Mouse (Mus musculus): ENCODE data around the gene Agfg2. TPM values are rescaled to one million over a fixed set of nuclear protein-coding genes. Genes with fewer than 3 reads are reported as not detected.

Agfg2 gene
- polyA plus RNA-seq, 1 experiment from 2014 or later: 27.6 TPM

DNA sequence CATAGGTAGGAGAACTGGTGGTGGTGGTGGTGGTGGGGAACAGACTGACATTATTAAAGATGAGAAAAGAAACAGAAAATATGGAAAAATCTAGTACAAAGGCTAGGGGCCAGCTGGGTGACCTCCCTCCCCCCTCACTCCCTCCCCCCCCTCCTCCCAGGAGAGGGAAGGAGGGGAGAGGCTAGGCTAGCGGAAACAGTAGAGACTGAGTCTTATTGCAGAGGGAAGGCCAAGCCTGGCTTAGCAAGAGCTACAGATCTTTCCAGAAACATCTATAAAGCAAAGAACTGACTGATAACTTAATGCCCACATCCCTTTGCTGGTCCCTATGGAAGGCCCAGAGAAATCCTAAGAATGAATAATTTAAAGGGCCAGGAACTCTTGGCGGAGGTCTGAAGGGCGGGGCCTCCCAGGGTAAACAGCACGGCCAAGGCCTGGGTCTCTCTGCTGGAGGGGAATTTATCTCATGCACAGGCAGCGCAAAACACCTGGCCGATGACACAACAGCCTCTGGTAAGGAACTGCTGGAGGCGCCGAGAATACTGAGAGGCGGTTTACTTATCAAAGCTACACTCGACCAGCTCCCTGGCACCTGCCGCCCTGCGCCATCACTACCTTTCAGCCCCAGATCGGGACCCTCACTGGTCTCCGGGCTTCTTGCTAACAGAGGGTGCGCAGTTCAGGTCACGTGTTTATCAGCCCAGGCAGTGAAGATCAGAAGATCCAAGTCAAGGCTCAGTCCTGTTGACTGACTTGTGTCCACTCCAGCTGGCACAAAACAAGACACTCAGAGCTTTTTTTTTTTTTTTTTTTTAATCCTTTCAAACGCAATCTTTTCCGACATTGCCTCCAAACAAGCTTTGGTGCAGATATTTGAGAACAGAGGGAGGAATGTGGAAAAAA is 34.6 kb downstream of the Agfg2 start:
- peak; percentile 30 for DNase-seq (ENCODE audit: low spot score)
- Histone ChIP-seq H3K9me3 (no peaks in the 10 kb centered on the region), H3K4me1 (replicated peaks) (peaks cover 56% of the 10 kb centered on the region), H3K36me3 (peaks cover 37% of the 10 kb centered on the region), H3K4me3 (peak overlapping the region; percentile 26), H3K27me3 (ENCODE audit: insufficient read depth, poor library complexity, severe bottlenecking) (peaks cover 28% of the 10 kb centered on the region), H3K27ac (peak overlapping the region; percentile 66)
- WGBS: 12% methylated on average over 18 of the region's 18 CpGs

DNA sequence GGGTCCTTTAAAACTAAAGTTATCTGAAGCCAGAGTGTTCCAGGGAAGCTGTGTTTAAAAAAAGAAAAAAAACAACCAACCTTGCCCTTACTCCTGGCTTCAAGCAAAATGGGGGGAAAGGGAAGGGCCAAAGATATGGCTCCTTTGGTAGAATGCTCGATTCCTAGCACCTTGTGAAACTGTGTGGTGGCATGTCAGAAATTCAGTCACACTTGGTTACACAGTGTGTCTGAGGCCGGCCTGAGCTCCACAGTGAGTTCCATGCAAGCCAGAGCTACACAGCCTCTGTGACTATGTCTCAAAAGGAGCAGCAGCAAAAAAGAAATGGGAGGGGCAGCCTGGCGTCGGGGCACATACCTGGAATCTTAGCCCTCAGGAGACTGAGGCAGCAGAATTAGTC is 35.3 kb downstream of the Agfg2 start:
- Histone ChIP-seq H3K4me3 (no peak overlapping the region), H3K4me1 (replicated peaks) (peaks cover 60% of the 10 kb centered on the region), H3K27me3 (ENCODE audit: insufficient read depth, poor library complexity, severe bottlenecking) (peaks cover 35% of the 10 kb centered on the region), H3K36me3 (peaks cover 31% of the 10 kb centered on the region), H3K9me3 (no peaks in the 10 kb centered on the region), H3K27ac (peak overlapping the region; percentile 66)
- WGBS: 32% methylated on average over 4 of the region's 4 CpGs
- no peak for DNase-seq (ENCODE audit: low spot score)

- whole genome bisulfite sequencing: 78% methylated on average over 9 of the region's 9 CpGs
- Histone ChIP-seq H3K27ac (no peak overlapping the region), H3K27me3 (ENCODE audit: insufficient read depth, poor library complexity, severe bottlenecking) (peaks cover 47% of the 10 kb centered on the region), H3K36me3 (peaks cover 20% of the 10 kb centered on the region), H3K4me3 (no peak overlapping the region), H3K4me1 (replicated peaks) (peaks cover 64% of the 10 kb centered on the region), H3K9me3 (no peaks in the 10 kb centered on the region)
- no peak for DNase-seq (ENCODE audit: low spot score)
Measured at GRCm38 (mm10) chr5:137647827-137648601, 36.5 kb downstream of the Agfg2 start.

- Histone ChIP-seq H3K27ac (peak within 1 kb of the TSS; percentile 56), H3K9me3 (no peaks in the 10 kb centered on the region), H3K4me3 (peak within 1 kb of the TSS; percentile 47), H3K36me3 (peaks cover 24% of the 10 kb centered on the region), H3K4me1 (replicated peaks) (peaks cover 63% of the 10 kb centered on the region), H3K27me3 (ENCODE audit: insufficient read depth, poor library complexity, severe bottlenecking) (peaks cover 54% of the 10 kb centered on the region)
- WGBS: 10% methylated on average over 11 of the region's 11 CpGs
- DNase-seq (ENCODE audit: low spot score): no peak
Measured at GRCm38 (mm10) chr5:137645652-137646091, 38.9 kb downstream of the Agfg2 start, which contains the start of gene Irs3. Gene Irs3, minus strand, starts transcription at chr5:137645714.

DNA sequence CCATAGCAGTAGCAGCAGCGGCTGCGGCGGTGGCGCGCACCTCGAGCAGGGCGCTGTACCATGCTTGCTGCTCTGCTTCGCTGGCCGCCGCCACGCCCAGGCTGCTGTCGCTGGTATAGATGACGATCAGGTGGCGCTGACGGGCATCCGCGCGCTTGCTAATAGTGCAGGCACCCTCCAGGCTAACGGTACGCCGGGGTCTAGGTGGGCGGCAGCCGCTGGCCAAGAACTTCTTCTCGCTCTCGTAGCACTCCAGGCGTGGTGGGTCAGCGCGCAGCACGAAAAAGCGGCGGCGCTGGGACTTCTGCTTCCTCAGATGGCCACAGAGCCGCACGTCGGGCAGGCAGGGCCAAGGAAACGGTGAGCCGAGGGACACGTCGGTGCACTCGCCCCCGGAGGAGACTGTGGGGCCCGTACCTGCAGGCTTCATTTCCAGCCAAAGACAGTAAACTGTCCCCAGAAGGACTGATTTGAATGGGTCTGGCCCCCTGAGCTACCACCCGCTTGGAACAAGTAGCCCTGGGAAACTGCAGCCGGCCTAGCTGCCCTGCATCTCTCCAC is 39.4 kb downstream of the Agfg2 start:
- Histone ChIP-seq H3K4me3 (peak overlapping the region; percentile 47), H3K9me3 (no peaks in the 10 kb centered on the region), H3K4me1 (replicated peaks) (peaks cover 59% of the 10 kb centered on the region), H3K36me3 (peaks cover 29% of the 10 kb centered on the region), H3K27ac (peak overlapping the region; percentile 56), H3K27me3 (ENCODE audit: insufficient read depth, poor library complexity, severe bottlenecking) (peaks cover 54% of the 10 kb centered on the region)
- 1% methylated on average over 44 of the region's 44 CpGs for WGBS
- peak; percentile 50 for DNase-seq (ENCODE audit: low spot score)

DNA sequence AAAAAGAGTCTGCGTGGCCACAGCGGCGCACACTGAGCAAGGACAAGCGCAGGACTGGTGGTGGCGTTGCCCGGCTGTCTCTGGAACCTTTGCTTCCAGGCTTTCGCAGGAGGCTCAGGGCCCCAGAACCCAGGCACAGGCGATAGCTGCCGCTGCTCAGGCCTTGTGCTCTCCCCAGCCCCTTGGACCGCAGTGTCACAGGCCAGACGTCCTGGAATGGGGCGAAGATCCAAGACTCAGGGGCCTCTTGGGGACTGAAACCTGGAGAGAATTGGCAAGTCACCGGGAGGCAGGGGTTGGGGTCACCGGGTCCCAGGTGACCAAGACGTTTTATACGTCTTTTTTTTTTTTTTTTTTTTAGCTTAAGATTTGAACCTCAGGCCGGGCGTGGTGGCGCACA is 40.0 kb downstream of the Agfg2 start:
- WGBS: 36% methylated on average over 19 of the region's 19 CpGs
- H3K4me3 ChIP-seq: 0 out of 2 replicates have a peak overlapping the region, but pooled peaks have one; percentile 3
- peaks cover 54% of the 10 kb centered on the region for H3K27me3 ChIP-seq (ENCODE audit: insufficient read depth, poor library complexity, severe bottlenecking)

GRCm38 (mm10) chr5:137642886-137643285 is 41.6 kb downstream of the Agfg2 start:
- H3K9me3 ChIP-seq: no peaks in the 10 kb centered on the region
- peaks cover 54% of the 10 kb centered on the region for H3K27me3 ChIP-seq (ENCODE audit: insufficient read depth, poor library complexity, severe bottlenecking)
- no peak overlapping the region; the same call in 1 of the 2 replicates for H3K27ac ChIP-seq
- H3K36me3 ChIP-seq: peaks cover 52% of the 10 kb centered on the region
- no peak for DNase-seq (ENCODE audit: low spot score)
- H3K4me1 ChIP-seq (replicated peaks): peaks cover 36% of the 10 kb centered on the region
- WGBS: 54% methylated on average over 4 of the region's 4 CpGs
- no peak overlapping the region for H3K4me3 ChIP-seq

More for the DNA sequence above, 40.0 kb downstream of the Agfg2 start:
- H3K9me3 ChIP-seq: no peaks in the 10 kb centered on the region
- no peak overlapping the region for H3K27ac ChIP-seq
- peaks cover 36% of the 10 kb centered on the region for H3K36me3 ChIP-seq
- DNase-seq (ENCODE audit: low spot score): no peak
- peaks cover 52% of the 10 kb centered on the region for H3K4me1 ChIP-seq (replicated peaks)

GRCm38 (mm10) chr5:137641054-137641453 is 43.5 kb downstream of the Agfg2 start, which contains the start of gene Sap25:
Gene Sap25, plus strand, starts transcription at chr5:137641334.
- WGBS: 84% methylated on average over 19 of the region's 19 CpGs
- Histone ChIP-seq H3K36me3 (peaks cover 71% of the 10 kb centered on the region), H3K4me1 (replicated peaks) (peaks cover 28% of the 10 kb centered on the region), H3K9me3 (no peaks in the 10 kb centered on the region), H3K27ac (no peak within 1 kb of the TSS), H3K4me3 (no peak within 1 kb of the TSS), H3K27me3 (ENCODE audit: insufficient read depth, poor library complexity, severe bottlenecking) (peaks cover 38% of the 10 kb centered on the region)
- DNase-seq (ENCODE audit: low spot score): no peak

DNA sequence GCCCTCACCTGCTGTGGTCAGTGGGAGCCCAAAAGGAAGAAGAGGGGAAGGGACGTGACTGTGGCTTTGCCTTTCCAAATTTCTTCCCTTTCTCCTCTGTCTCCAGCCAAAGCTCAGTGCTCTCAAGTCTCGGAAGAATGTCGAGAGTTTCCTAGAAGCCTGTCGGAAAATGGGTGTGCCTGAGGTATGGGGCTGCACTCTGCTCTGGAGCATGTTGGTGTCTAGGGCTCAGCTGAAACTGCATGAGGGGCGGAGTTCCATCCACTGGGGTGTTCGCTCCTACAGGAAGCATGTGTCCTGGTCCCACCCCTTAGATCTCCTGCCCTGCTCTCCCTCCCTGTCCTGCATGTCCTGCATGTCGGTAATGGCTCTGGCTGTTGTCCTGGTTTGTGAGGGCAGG is 45.1 kb downstream of the Agfg2 start:
- H3K9me3 ChIP-seq: no peaks in the 10 kb centered on the region
- peaks cover 86% of the 10 kb centered on the region for H3K36me3 ChIP-seq
- peaks cover 22% of the 10 kb centered on the region for H3K27me3 ChIP-seq (ENCODE audit: insufficient read depth, poor library complexity, severe bottlenecking)
- WGBS: 86% methylated on average over 7 of the region's 7 CpGs
- peaks cover 14% of the 10 kb centered on the region for H3K4me1 ChIP-seq (replicated peaks)
- H3K27ac ChIP-seq: no peak overlapping the region
- no peak for DNase-seq (ENCODE audit: low spot score)
- no peak overlapping the region for H3K4me3 ChIP-seq

GRCm38 (mm10) chr5:137633397-137634084 is 51.0 kb downstream of the Agfg2 start:
- Histone ChIP-seq H3K36me3 (peaks cover 74% of the 10 kb centered on the region), H3K27me3 (ENCODE audit: insufficient read depth, poor library complexity, severe bottlenecking) (no peaks in the 10 kb centered on the region), H3K4me1 (replicated peaks) (peaks cover 41% of the 10 kb centered on the region), H3K4me3 (no peak overlapping the region), H3K27ac (no peak overlapping the region), H3K9me3 (no peaks in the 10 kb centered on the region)
- DNase-seq (ENCODE audit: low spot score): no peak
- WGBS: 83% methylated on average over 12 of the region's 12 CpGs

DNA sequence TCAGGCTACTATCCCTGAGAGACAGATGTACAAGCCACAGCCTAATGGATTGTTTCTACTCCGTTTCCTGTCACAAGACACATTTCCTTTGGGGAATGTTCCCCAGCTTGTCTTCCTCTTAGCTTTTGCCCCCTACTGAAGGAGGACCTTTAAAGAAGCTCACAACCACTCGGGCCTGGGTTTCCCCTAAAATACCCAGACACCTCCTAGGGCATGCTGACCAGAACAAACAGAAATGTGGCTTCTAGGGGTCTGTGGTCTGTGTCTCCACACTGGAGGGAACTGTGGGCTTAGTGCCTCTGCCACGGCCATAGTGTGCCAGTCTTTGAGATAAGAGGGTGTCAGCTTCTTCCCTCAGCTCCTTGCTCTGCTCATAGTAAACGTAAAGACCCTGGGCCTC is 52.9 kb downstream of the Agfg2 start:
- H3K27me3 ChIP-seq (ENCODE audit: insufficient read depth, poor library complexity, severe bottlenecking): no peaks in the 10 kb centered on the region
- WGBS: 76% methylated on average over 4 of the region's 4 CpGs
- peak overlapping the region; percentile 92 for H3K4me3 ChIP-seq
- DNase-seq (ENCODE audit: low spot score): no peak
- H3K4me1 ChIP-seq (replicated peaks): peaks cover 54% of the 10 kb centered on the region
- peaks cover 55% of the 10 kb centered on the region for H3K36me3 ChIP-seq
- H3K27ac ChIP-seq: peak overlapping the region; percentile 97
- H3K9me3 ChIP-seq: no peaks in the 10 kb centered on the region

DNA sequence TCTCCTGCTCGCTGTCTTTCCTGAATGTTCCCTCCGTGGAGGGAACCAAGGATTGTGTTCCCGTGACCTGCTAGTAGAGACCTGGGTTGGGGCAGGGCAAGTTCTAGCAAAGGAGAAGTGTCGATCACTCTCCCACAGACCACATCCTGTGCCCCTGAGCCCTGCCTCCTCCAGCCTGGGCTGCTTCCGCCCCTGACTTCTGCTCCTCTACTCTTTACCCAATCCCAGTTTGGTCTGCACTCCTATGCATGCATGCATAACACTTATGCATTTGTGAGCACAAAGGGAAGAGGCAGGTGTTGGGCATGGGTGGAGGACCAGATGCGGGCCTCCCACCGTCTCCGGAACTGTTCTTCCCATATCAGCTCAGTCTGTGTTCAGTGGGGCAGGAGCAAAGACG is 53.4 kb downstream of the Agfg2 start:
- Histone ChIP-seq H3K36me3 (peaks cover 51% of the 10 kb centered on the region), H3K9me3 (no peaks in the 10 kb centered on the region), H3K4me1 (replicated peaks) (peaks cover 54% of the 10 kb centered on the region), H3K27ac (peak overlapping the region; percentile 97), H3K4me3 (peak overlapping the region; percentile 92), H3K27me3 (ENCODE audit: insufficient read depth, poor library complexity, severe bottlenecking) (no peaks in the 10 kb centered on the region)
- WGBS: 68% methylated on average over 9 of the region's 9 CpGs
- DNase-seq (ENCODE audit: low spot score): no peak
